11 mouse cellular contexts compared by ENCODE assay signal in the genomic region with DNA sequence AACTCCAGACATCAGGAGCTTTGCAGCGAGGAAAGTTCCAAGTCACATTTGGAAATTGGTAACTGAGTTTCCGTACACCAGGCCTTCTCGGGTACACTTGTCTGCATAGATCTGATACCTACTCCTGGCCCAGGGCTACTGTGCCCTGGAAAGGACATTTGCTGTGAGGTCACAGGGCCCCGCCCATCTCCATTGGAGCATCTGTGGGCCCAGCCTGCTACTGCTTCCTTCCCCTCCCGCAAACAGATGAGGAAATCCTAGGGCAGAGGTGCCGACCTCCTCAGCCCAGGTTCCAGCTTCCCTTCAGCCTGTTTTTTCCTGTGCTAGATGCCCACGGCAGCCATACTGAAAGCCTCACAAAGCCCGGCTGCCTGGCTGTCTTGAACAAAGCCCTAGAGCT. TPM values are rescaled to one million over a fixed set of nuclear protein-coding genes. Genes with fewer than 3 reads are reported as not detected.
DNase-seq lines count a peak whose midpoint lies in the region; ATAC-seq and TF ChIP-seq lines count a peak whose summit lies in the region.
"Had no signal": no experiment of that assay in that cellular context is flagged by ENCODE, and none has a peak within 500 bp of the region (broad histone marks: within the 10 kb centered on the region; RNA-seq: fewer than 3 reads in every experiment).

No protein-coding gene starts in this region.

- H3K36me3 ChIP-seq in forebrain, embryonic 10.5 days (replicated peaks) = no peaks in the 10 kb centered on the region
- no peaks in the 10 kb centered on the region for H3K36me3 ChIP-seq in forebrain, postnatal 0 days (ENCODE audit: insufficient read depth)
- H3K36me3 ChIP-seq in C2C12 (ENCODE audit: control insufficient read depth, insufficient read depth) = peaks cover 14% of the 10 kb centered on the region
- no peaks in the 10 kb centered on the region for H3K36me3 ChIP-seq in heart, embryonic 11.5 days (ENCODE audit: control insufficient read depth, insufficient read depth, low read length)
- no peaks in the 10 kb centered on the region for H3K36me3 ChIP-seq in midbrain, embryonic 14.5 days (ENCODE audit: control insufficient read depth, insufficient read depth, low read length)

- TF ChIP-seq CTCF in forebrain, postnatal 0 days (IDR thresholded peaks at IDR 0.05; ENCODE audit: low read depth) = no peak
- no peak for TF ChIP-seq CTCF in C2C12 (IDR thresholded peaks at IDR 0.05; ENCODE audit: control insufficient read depth, insufficient read depth, insufficient read length)

- H3K4me2 ChIP-seq in forebrain, postnatal 0 days (ENCODE audit: low read depth) = no peak overlapping the region
- H3K4me2 ChIP-seq in heart, embryonic 11.5 days = no peak overlapping the region
- no peak overlapping the region for H3K4me2 ChIP-seq in midbrain, embryonic 14.5 days (ENCODE audit: low read length)

- no peak overlapping the region for H3K4me3 ChIP-seq in forebrain, embryonic 10.5 days
- H3K4me3 ChIP-seq in forebrain, postnatal 0 days (ENCODE audit: low read depth, low read length) = no peak overlapping the region
- no peak overlapping the region for H3K4me3 ChIP-seq in C2C12 (ENCODE audit: insufficient read depth, poor library complexity, severe bottlenecking)
- H3K4me3 ChIP-seq in heart, embryonic 11.5 days (ENCODE audit: low read depth, low read length) = no peak overlapping the region
- H3K4me3 ChIP-seq in midbrain, embryonic 14.5 days (replicated peaks; ENCODE audit: low read depth, low read length) = no peak overlapping the region

- 59% methylated on average over 8 of the region's 8 CpGs for WGBS in forebrain, embryonic 10.5 days
- 60% methylated on average over 8 of the region's 8 CpGs for WGBS in forebrain, postnatal 0 days
- WGBS in heart, embryonic 11.5 days (ENCODE audit: insufficient replicate concordance) = 40% methylated on average over 8 of the region's 8 CpGs
- WGBS in midbrain, embryonic 14.5 days = 66% methylated on average over 8 of the region's 8 CpGs

- H3K79me2 ChIP-seq in C2C12 (ENCODE audit: control insufficient read depth, insufficient read depth) = peaks cover 94% of the 10 kb centered on the region

- no peaks in the 10 kb centered on the region for H3K9me3 ChIP-seq in forebrain, embryonic 10.5 days
- H3K9me3 ChIP-seq in forebrain, postnatal 0 days (ENCODE audit: low read length) = no peaks in the 10 kb centered on the region
- H3K9me3 ChIP-seq in heart, embryonic 11.5 days (replicated peaks; ENCODE audit: control insufficient read depth, low read length) = no peaks in the 10 kb centered on the region
- no peaks in the 10 kb centered on the region for H3K9me3 ChIP-seq in midbrain, embryonic 14.5 days (ENCODE audit: control insufficient read depth, low read length)

- peaks cover 79% of the 10 kb centered on the region for H3K4me1 ChIP-seq in forebrain, embryonic 10.5 days
- no peaks in the 10 kb centered on the region for H3K4me1 ChIP-seq in forebrain, postnatal 0 days (ENCODE audit: insufficient read depth)
- peaks cover 83% of the 10 kb centered on the region for H3K4me1 ChIP-seq in heart, embryonic 11.5 days (ENCODE audit: control insufficient read depth, insufficient read depth, low read length)
- peaks cover 28% of the 10 kb centered on the region for H3K4me1 ChIP-seq in midbrain, embryonic 14.5 days (ENCODE audit: control insufficient read depth, insufficient read depth, low read length)

- H3K79me3 ChIP-seq in C2C12 (ENCODE audit: low read depth) = peaks cover 77% of the 10 kb centered on the region

- no peak for ATAC-seq in forebrain, postnatal 0 days
- ATAC-seq in heart, embryonic 11.5 days (replicated peaks; ENCODE audit: insufficient number of reproducible peaks, low FRiP score, low TSS enrichment) = no peak
- ATAC-seq in midbrain, embryonic 14.5 days (ENCODE audit: low FRiP score, low TSS enrichment) = no peak

- H3K27ac ChIP-seq in forebrain, embryonic 10.5 days = peak overlapping the region; percentile 82
- H3K27ac ChIP-seq in forebrain, postnatal 0 days (ENCODE audit: low read depth, low read length) = no peak overlapping the region
- peak overlapping the region; percentile 96 for H3K27ac ChIP-seq in heart, embryonic 11.5 days (ENCODE audit: low read depth, low read length)
- H3K27ac ChIP-seq in midbrain, embryonic 14.5 days (replicated peaks; ENCODE audit: low read depth, low read length) = no peak overlapping the region

- no peak overlapping the region for H3K9ac ChIP-seq in forebrain, postnatal 0 days
- H3K9ac ChIP-seq in heart, embryonic 11.5 days (ENCODE audit: low read depth, low read length) = peak overlapping the region; percentile 68; the same call in 1 of the 2 replicates
- no peak overlapping the region for H3K9ac ChIP-seq in midbrain, embryonic 14.5 days (replicated peaks; ENCODE audit: low read length)

- H3K27me3 ChIP-seq in forebrain, embryonic 10.5 days (ENCODE audit: poor library complexity, severe bottlenecking) = no peaks in the 10 kb centered on the region
- H3K27me3 ChIP-seq in forebrain, postnatal 0 days (ENCODE audit: insufficient read depth, low read length) = no peaks in the 10 kb centered on the region
- H3K27me3 ChIP-seq in C2C12 (ENCODE audit: control insufficient read depth, insufficient read depth, insufficient read length) = no peaks in the 10 kb centered on the region
- H3K27me3 ChIP-seq in heart, embryonic 11.5 days (ENCODE audit: control insufficient read depth, insufficient read depth, low read length) = no peaks in the 10 kb centered on the region
- H3K27me3 ChIP-seq in midbrain, embryonic 14.5 days (ENCODE audit: control insufficient read depth, insufficient read depth, low read length) = no peaks in the 10 kb centered on the region

- DNase-seq in forebrain, embryonic 10.5 days (ENCODE audit: extremely low spot score, low spot score) = no peak
- no peak for DNase-seq in forebrain, postnatal 0 days
- peak; percentile 81 to 88 for DNase-seq in kidney, postnatal 25 days
- no peak for DNase-seq in right cerebral cortex, postnatal 25 days
- DNase-seq in embryo, embryonic 11 days = no peak
- no peak for DNase-seq in midbrain, embryonic 14.5 days
- DNase-seq: B cell, adult 2 months; right cerebral cortex, adult 18-20 months had no signal

- H3ac ChIP-seq in C2C12 (ENCODE audit: control insufficient read depth, insufficient read length, low read depth) = peak overlapping the region; percentile 36

TF ChIP-seq in C2C12, 6 proteins besides CTCF, POLR2A, EP300 and RAD21:
- TF ChIP-seq MYOD1 (IDR thresholded peaks at IDR 0.05; ENCODE audit: control insufficient read depth, insufficient read length, low read depth) (no peak), FOSL1 (IDR thresholded peaks at IDR 0.05; ENCODE audit: insufficient read depth, low read length, poor library complexity, severe bottlenecking) (no peak), USF1 (IDR thresholded peaks at IDR 0.05; ENCODE audit: low read depth) (no peak), MYOG (IDR thresholded peaks at IDR 0.05; ENCODE audit: control insufficient read depth, extremely low read depth, insufficient read length) (no peak), CEBPB (IDR thresholded peaks at IDR 0.05; ENCODE audit: low read depth) (no peak), MAX (IDR thresholded peaks at IDR 0.05) (no peak)

RNA-seq across cellular contexts. Expression of a gene that starts 21.4 kb away (rescaled TPM):
- polyA plus RNA-seq in forebrain, embryonic 10.5 days (2016; fragmentation: Nextera tagmentation; extraction: Ambion mirVana) = 15.6 and 17.9 TPM in 2 replicates
- total RNA-seq in forebrain, postnatal 0 days (2014; rRNA removed) = 13.8 and 22.6 TPM in 2 replicates
- polyA plus RNA-seq in forebrain, postnatal 0 days (2015; fragmentation: Nextera tagmentation; extraction: Ambion mirVana) = 2.3 and 2.6 TPM in 2 replicates
- polyA plus RNA-seq in C2C12 (2012; fragmentation: generic; extraction: Trizol) = 108 TPM
- 55.5 and 56.4 TPM in 2 replicates for polyA plus RNA-seq in heart, embryonic 11.5 days (2014; fragmentation: Nextera tagmentation; extraction: Ambion mirVana)
- polyA plus RNA-seq in midbrain, embryonic 14.5 days (2014; fragmentation: Nextera tagmentation; extraction: Ambion mirVana) = 2.0 and 7.6 TPM in 2 replicates

RNA-seq across cellular contexts. Expression of a gene that starts 36.9 kb away (rescaled TPM):
- polyA plus RNA-seq in forebrain, embryonic 10.5 days (2016; fragmentation: Nextera tagmentation; extraction: Ambion mirVana) = not detected in 2 replicates
- not detected in 2 replicates for total RNA-seq in forebrain, postnatal 0 days (2014; rRNA removed)
- not detected in 2 replicates for polyA plus RNA-seq in forebrain, postnatal 0 days (2015; fragmentation: Nextera tagmentation; extraction: Ambion mirVana)
- 0.06 TPM for polyA plus RNA-seq in C2C12 (2012; fragmentation: generic; extraction: Trizol)
- not detected in 2 replicates for polyA plus RNA-seq in heart, embryonic 11.5 days (2014; fragmentation: Nextera tagmentation; extraction: Ambion mirVana)
- polyA plus RNA-seq in midbrain, embryonic 14.5 days (2014; fragmentation: Nextera tagmentation; extraction: Ambion mirVana) = not detected in 2 replicates
- total RNA-seq: adrenal gland, postnatal 36 days had no signal

RNA-seq across cellular contexts. Expression of a gene that starts 59.7 kb away (rescaled TPM):
- not detected in 2 replicates for polyA plus RNA-seq in forebrain, embryonic 10.5 days (2016; fragmentation: Nextera tagmentation; extraction: Ambion mirVana)
- total RNA-seq in forebrain, postnatal 0 days (2014; rRNA removed) = not detected in 2 replicates
- not detected in 2 replicates for polyA plus RNA-seq in forebrain, postnatal 0 days (2015; fragmentation: Nextera tagmentation; extraction: Ambion mirVana)
- polyA plus RNA-seq in C2C12 (2012; fragmentation: generic; extraction: Trizol) = not detected
- polyA plus RNA-seq in heart, embryonic 11.5 days (2014; fragmentation: Nextera tagmentation; extraction: Ambion mirVana) = not detected in 2 replicates
- not detected in 2 replicates for polyA plus RNA-seq in midbrain, embryonic 14.5 days (2014; fragmentation: Nextera tagmentation; extraction: Ambion mirVana)
- total RNA-seq: adrenal gland, postnatal 36 days had no signal

Comparison
In these comparisons a context has a peak if more than half of its experiments do, and no peak if none do; other contexts are left out.
1. H3K27ac ChIP-seq: peak in forebrain, embryonic 10.5 days (single experiment) and heart, embryonic 11.5 days (single experiment); none in forebrain, postnatal 0 days (single experiment) and midbrain, embryonic 14.5 days (single experiment).
2. DNase-seq: peak in kidney, postnatal 25 days (2 of 2); none in forebrain, embryonic 10.5 days (single experiment), forebrain, postnatal 0 days (single experiment), right cerebral cortex, postnatal 25 days (single experiment), embryo, embryonic 11 days (single experiment) and midbrain, embryonic 14.5 days (single experiment).